In genomic region chr3:90627807-90628206, GRCm38 (mm10) we compare ENCODE assay signal across 10 mouse cellular contexts. TPM values are rescaled to one million over a fixed set of nuclear protein-coding genes. Genes with fewer than 3 reads are reported as not detected.
DNase-seq lines count a peak whose midpoint lies in the region; ATAC-seq and TF ChIP-seq lines count a peak whose summit lies in the region.
"Had no signal": no experiment of that assay in that cellular context is flagged by ENCODE, and none has a peak within 500 bp of the region (broad histone marks: within the 10 kb centered on the region; RNA-seq: fewer than 3 reads in every experiment).

No protein-coding gene starts in this region.

- H3K9ac ChIP-seq in liver, adult 2 months (ENCODE audit: low read depth, low read length): no peak overlapping the region
- no peak overlapping the region for H3K9ac ChIP-seq in liver, embryonic 12.5 days
- no peak overlapping the region for H3K9ac ChIP-seq in hindbrain, embryonic 11.5 days (ENCODE audit: low read depth, low read length)
- H3K9ac ChIP-seq: heart, embryonic 13.5 days; liver, embryonic 15.5 days had no signal

- no peak overlapping the region for H3K27ac ChIP-seq in liver, adult 2 months (replicated peaks; ENCODE audit: insufficient read depth, low read depth, low read length)
- no peak overlapping the region for H3K27ac ChIP-seq in liver, embryonic 12.5 days
- H3K27ac ChIP-seq in bone marrow, adult 2 months (ENCODE audit: control insufficient read depth, insufficient read depth, low read depth, low read length, poor library complexity): no peak overlapping the region
- no peak overlapping the region for H3K27ac ChIP-seq in hindbrain, embryonic 11.5 days (ENCODE audit: low read depth, low read length)
- H3K27ac ChIP-seq: heart, embryonic 13.5 days; liver, embryonic 15.5 days had no signal

- peak; percentile 17 to 39 for DNase-seq in cerebellum, postnatal 14 days
- DNase-seq in cerebellum, adult 8-10 months: no peak
- peak; percentile 16 for DNase-seq in liver, adult 2 months (ENCODE audit: extremely low read depth, low read depth, low spot score)
- DNase-seq in adrenal gland, adult 8-10 months: no peak
- no peak for DNase-seq in hindbrain, embryonic 11.5 days (ENCODE audit: low spot score)

- H3K4me1 ChIP-seq in liver, adult 2 months (ENCODE audit: control insufficient read depth, insufficient read depth, low read length): no peaks in the 10 kb centered on the region
- no peaks in the 10 kb centered on the region for H3K4me1 ChIP-seq in liver, embryonic 12.5 days
- H3K4me1 ChIP-seq in bone marrow, adult 2 months (ENCODE audit: control insufficient read depth, insufficient read depth, low read length): peaks cover 3% of the 10 kb centered on the region; the same call in 1 of the 2 replicates
- H3K4me1 ChIP-seq in hindbrain, embryonic 11.5 days (replicated peaks; ENCODE audit: control insufficient read depth, insufficient read depth, low read length): no peaks in the 10 kb centered on the region

- H3K4me2 ChIP-seq in liver, embryonic 12.5 days: no peak overlapping the region
- H3K4me2 ChIP-seq in hindbrain, embryonic 11.5 days (replicated peaks; ENCODE audit: low read depth, low read length): no peak overlapping the region
- H3K4me2 ChIP-seq: heart, embryonic 13.5 days; liver, embryonic 15.5 days had no signal

- no peaks in the 10 kb centered on the region for H3K9me3 ChIP-seq in liver, embryonic 12.5 days (replicated peaks)
- H3K9me3 ChIP-seq in hindbrain, embryonic 11.5 days (ENCODE audit: control insufficient read depth, low read length): no peaks in the 10 kb centered on the region
- H3K9me3 ChIP-seq: heart, embryonic 13.5 days; liver, embryonic 15.5 days had no signal

- TF ChIP-seq CTCF in liver, adult 2 months (IDR thresholded peaks at IDR 0.05; ENCODE audit: low read depth, low read length): peak; percentile 40; the same call in 1 of the 2 replicates
- peak; percentile 67 for TF ChIP-seq CTCF in bone marrow, adult 2 months (IDR thresholded peaks at IDR 0.05; ENCODE audit: control insufficient read depth, insufficient read depth, low read length)

- no peaks in the 10 kb centered on the region for H3K79me2 ChIP-seq in liver, adult 2 months (ENCODE audit: control insufficient read depth, insufficient read depth, low read length)

- ATAC-seq in liver, embryonic 12.5 days: no peak
- 0 out of 2 replicates have a peak, but pooled peaks have one; percentile 47 for ATAC-seq in megakaryocyte-erythroid progenitor cell, adult 5-6 weeks (replicated peaks; ENCODE audit: low FRiP score, low TSS enrichment, poor library complexity, severe bottlenecking)
- no peak for ATAC-seq in hindbrain, embryonic 11.5 days (ENCODE audit: low FRiP score)

- H3K27me3 ChIP-seq in liver, adult 2 months (ENCODE audit: control insufficient read depth, insufficient read depth, low read length): no peaks in the 10 kb centered on the region
- H3K27me3 ChIP-seq in liver, embryonic 12.5 days (replicated peaks): no peaks in the 10 kb centered on the region
- no peaks in the 10 kb centered on the region for H3K27me3 ChIP-seq in hindbrain, embryonic 11.5 days (ENCODE audit: control insufficient read depth, insufficient read depth, low read length)
- H3K27me3 ChIP-seq: heart, embryonic 13.5 days; liver, embryonic 15.5 days had no signal

- H3K36me3 ChIP-seq in liver, adult 2 months (ENCODE audit: control insufficient read depth, insufficient read depth, low read length): no peaks in the 10 kb centered on the region
- H3K36me3 ChIP-seq in liver, embryonic 12.5 days: no peaks in the 10 kb centered on the region
- no peaks in the 10 kb centered on the region for H3K36me3 ChIP-seq in hindbrain, embryonic 11.5 days (ENCODE audit: control insufficient read depth, insufficient read depth, low read length)
- H3K36me3 ChIP-seq: heart, embryonic 13.5 days; liver, embryonic 15.5 days had no signal

- no peak overlapping the region for H3K4me3 ChIP-seq in liver, adult 2 months (ENCODE audit: insufficient read depth, low read depth, low read length)
- H3K4me3 ChIP-seq in liver, embryonic 12.5 days: no peak overlapping the region
- no peak overlapping the region for H3K4me3 ChIP-seq in bone marrow, adult 2 months (replicated peaks; ENCODE audit: control insufficient read depth, low read depth, low read length)
- no peak overlapping the region for H3K4me3 ChIP-seq in hindbrain, embryonic 11.5 days (ENCODE audit: low read depth, low read length)
- H3K4me3 ChIP-seq: heart, embryonic 13.5 days; liver, embryonic 15.5 days had no signal

- whole genome bisulfite sequencing in liver, adult 2 months: 58% methylated on average over 4 of the region's 4 CpGs
- WGBS in liver, embryonic 12.5 days (ENCODE audit: insufficient replicate concordance): 42% methylated on average over 4 of the region's 4 CpGs
- WGBS in bone marrow, adult 2 months: 51% methylated on average over 4 of the region's 4 CpGs
- WGBS in hindbrain, embryonic 11.5 days: 68% methylated on average over 4 of the region's 4 CpGs

- no peak for TF ChIP-seq POLR2A in liver, adult 2 months (IDR thresholded peaks at IDR 0.05; ENCODE audit: extremely low read depth, insufficient read depth, low read length)
- TF ChIP-seq POLR2A in bone marrow, adult 2 months (IDR thresholded peaks at IDR 0.05; ENCODE audit: borderline replicate concordance, control insufficient read depth, low read depth, low read length): no peak

RNA-seq across cellular contexts. Expression of gene S100a6, which starts 15.1 kb away (rescaled TPM):
- 2.4 and 3.6 TPM in 2 replicates for total RNA-seq in liver, adult 2 months (2014; rRNA removed)
- polyA plus RNA-seq in liver, adult 2 months (2012; rRNA removed): 4.7 and 8.1 TPM in 2 replicates
- 5.7 and 6.8 TPM in 2 replicates for polyA plus RNA-seq in liver, embryonic 12.5 days (2016; fragmentation: Nextera tagmentation; extraction: Ambion mirVana)
- polyA plus RNA-seq in bone marrow, adult 2 months (2011; ENCODE audit: insufficient read depth, insufficient read length, low replicate concordance, missing spikeins): 391 and 969 TPM in 2 replicates
- total RNA-seq in megakaryocyte-erythroid progenitor cell, adult 5-6 weeks (2014; fragmentation: Nextera tagmentation): 2.0 and 21.9 TPM in 2 replicates
- 0.94 TPM in 1 of 2 replicates, not detected in the other for total RNA-seq in megakaryocyte-erythroid progenitor cell, adult 5-6 weeks (2017)
- total RNA-seq in adrenal gland, adult 8-10 months (2022): 10 to 100 TPM; 57.0 to 92.3 (median 67.2) TPM
- 23.5 and 25.9 TPM in 2 replicates for polyA plus RNA-seq in hindbrain, embryonic 11.5 days (2014; fragmentation: Nextera tagmentation; extraction: Ambion mirVana)

RNA-seq across cellular contexts. Expression of gene S100a5, which starts 19.5 kb away (rescaled TPM):
- not detected in 2 replicates for total RNA-seq in liver, adult 2 months (2014; rRNA removed)
- not detected in 2 replicates for polyA plus RNA-seq in liver, adult 2 months (2012; rRNA removed)
- not detected in 2 replicates for polyA plus RNA-seq in liver, embryonic 12.5 days (2016; fragmentation: Nextera tagmentation; extraction: Ambion mirVana)
- polyA plus RNA-seq in bone marrow, adult 2 months (2011; ENCODE audit: insufficient read depth, insufficient read length, low replicate concordance, missing spikeins): not detected in 2 replicates
- not detected in 2 replicates for total RNA-seq in megakaryocyte-erythroid progenitor cell, adult 5-6 weeks (2014; fragmentation: Nextera tagmentation)
- total RNA-seq in megakaryocyte-erythroid progenitor cell, adult 5-6 weeks (2017): not detected in 2 replicates
- not detected for total RNA-seq in adrenal gland, adult 8-10 months (2022)
- polyA plus RNA-seq in hindbrain, embryonic 11.5 days (2014; fragmentation: Nextera tagmentation; extraction: Ambion mirVana): not detected in 2 replicates
- polyA plus RNA-seq: heart, embryonic 13.5 days; liver, embryonic 15.5 days had no signal

RNA-seq across cellular contexts. Expression of gene S100a4, which starts 24.2 kb away (rescaled TPM):
- 2.8 and 2.9 TPM in 2 replicates for total RNA-seq in liver, adult 2 months (2014; rRNA removed)
- 0.87 and 1.0 TPM in 2 replicates for polyA plus RNA-seq in liver, adult 2 months (2012; rRNA removed)
- polyA plus RNA-seq in liver, embryonic 12.5 days (2016; fragmentation: Nextera tagmentation; extraction: Ambion mirVana): 0.55 and 0.69 TPM in 2 replicates
- 71.4 and 238 TPM in 2 replicates for polyA plus RNA-seq in bone marrow, adult 2 months (2011; ENCODE audit: insufficient read depth, insufficient read length, low replicate concordance, missing spikeins)
- total RNA-seq in megakaryocyte-erythroid progenitor cell, adult 5-6 weeks (2014; fragmentation: Nextera tagmentation): 3.8 TPM in 1 of 2 replicates, not detected in the other
- total RNA-seq in megakaryocyte-erythroid progenitor cell, adult 5-6 weeks (2017): 6.7 and 23.6 TPM in 2 replicates
- 10 to 100 TPM in 2 of 4 experiments, 1 to 10 TPM in 2; 7.5 to 22.9 (median 12.5) TPM for total RNA-seq in adrenal gland, adult 8-10 months (2022)
- polyA plus RNA-seq in hindbrain, embryonic 11.5 days (2014; fragmentation: Nextera tagmentation; extraction: Ambion mirVana): 0.91 and 1.4 TPM in 2 replicates

RNA-seq across cellular contexts. Expression of gene S100a7a, which starts 26.0 kb away (rescaled TPM):
- not detected in 2 replicates for total RNA-seq in liver, adult 2 months (2014; rRNA removed)
- polyA plus RNA-seq in liver, adult 2 months (2012; rRNA removed): not detected in 2 replicates
- polyA plus RNA-seq in liver, embryonic 12.5 days (2016; fragmentation: Nextera tagmentation; extraction: Ambion mirVana): not detected in 2 replicates
- 1.0 TPM in 1 of 2 replicates, not detected in the other for polyA plus RNA-seq in bone marrow, adult 2 months (2011; ENCODE audit: insufficient read depth, insufficient read length, low replicate concordance, missing spikeins)
- total RNA-seq in megakaryocyte-erythroid progenitor cell, adult 5-6 weeks (2014; fragmentation: Nextera tagmentation): not detected in 2 replicates
- total RNA-seq in megakaryocyte-erythroid progenitor cell, adult 5-6 weeks (2017): not detected in 2 replicates
- under 1 TPM in 1 of 4 experiments, not detected in 3; 0.28 TPM for total RNA-seq in adrenal gland, adult 8-10 months (2022)
- polyA plus RNA-seq in hindbrain, embryonic 11.5 days (2014; fragmentation: Nextera tagmentation; extraction: Ambion mirVana): not detected in 2 replicates
- polyA plus RNA-seq: heart, embryonic 13.5 days; liver, embryonic 15.5 days had no signal

RNA-seq across cellular contexts. Expression of gene Gm42674, which starts 26.1 kb away (rescaled TPM):
- not detected in 2 replicates for total RNA-seq in liver, adult 2 months (2014; rRNA removed)
- not detected in 2 replicates for polyA plus RNA-seq in liver, adult 2 months (2012; rRNA removed)
- not detected in 2 replicates for polyA plus RNA-seq in liver, embryonic 12.5 days (2016; fragmentation: Nextera tagmentation; extraction: Ambion mirVana)
- not detected in 2 replicates for polyA plus RNA-seq in bone marrow, adult 2 months (2011; ENCODE audit: insufficient read depth, insufficient read length, low replicate concordance, missing spikeins)
- total RNA-seq in megakaryocyte-erythroid progenitor cell, adult 5-6 weeks (2014; fragmentation: Nextera tagmentation): not detected in 2 replicates
- total RNA-seq in megakaryocyte-erythroid progenitor cell, adult 5-6 weeks (2017): not detected in 2 replicates
- not detected for total RNA-seq in adrenal gland, adult 8-10 months (2022)
- polyA plus RNA-seq in hindbrain, embryonic 11.5 days (2014; fragmentation: Nextera tagmentation; extraction: Ambion mirVana): not detected in 2 replicates
- polyA plus RNA-seq: heart, embryonic 13.5 days; liver, embryonic 15.5 days had no signal

Comparison
In these comparisons a context has a peak if more than half of its experiments do, and no peak if none do; other contexts are left out.
1. DNase-seq: peak in cerebellum, postnatal 14 days (2 of 2) and liver, adult 2 months (single experiment); none in cerebellum, adult 8-10 months (single experiment), adrenal gland, adult 8-10 months (single experiment) and hindbrain, embryonic 11.5 days (single experiment).
2. RNA of gene S100a6, which starts 15.1 kb away (polyA plus RNA-seq): 391 to 969 TPM in bone marrow, adult 2 months; 23.5 to 25.9 TPM in hindbrain, embryonic 11.5 days, 4.7 to 8.1 TPM in liver, adult 2 months and 5.7 to 6.8 TPM in liver, embryonic 12.5 days; every median in the first group is over 10 times any median in the second.
3. RNA of gene S100a4, which starts 24.2 kb away (polyA plus RNA-seq): 71.4 to 238 TPM in bone marrow, adult 2 months; 0.91 to 1.4 TPM in hindbrain, embryonic 11.5 days, 0.87 to 1.0 TPM in liver, adult 2 months and 0.55 to 0.69 TPM in liver, embryonic 12.5 days; every median in the first group is over 10 times any median in the second.